Mouse (Mus musculus) limb, embryonic 11.5 days (tissue): ENCODE measurements at regions not wholly inside any gene's neighbourhood (a gene's known extent, or its start where the extent isn't known, plus 50 kb on each side); places are given as distances from the start of the nearest gene placed in this dataset.

Experiments used
- ATAC-seq: fragments of 200-750 bp; cut with Nextera tagmentation; 2 replicates; pipeline ENCODE4 v1.8.0; 2017; ENCODE audit warnings: low read depth; ENCODE audit not compliant: insufficient number of reproducible peaks, low FRiP score, low TSS enrichment
- DNase-seq: peaks from one replicate; pipeline ENCODE4 v3.0.0-alpha.2; 2015; ENCODE audit warnings: low spot score
- H3K27ac ChIP-seq: fragments of 300-500 bp; sonication (generic); replicated peaks from 2 replicates; pipeline ENCODE4 v1.5.1; 2014; ENCODE audit warnings: low read depth, mild to moderate bottlenecking, low read length
- H3K27me3 ChIP-seq: fragments of 300-500 bp; sonication (generic); 2 replicates; pipeline ENCODE4 v1.6.1; 2014; ENCODE audit warnings: mild to moderate bottlenecking, low read length, mixed read lengths; ENCODE audit not compliant: control insufficient read depth, insufficient read depth
- H3K36me3 ChIP-seq: fragments of 300-500 bp; sonication (generic); 2 replicates; pipeline ENCODE4 v1.6.1; 2014; ENCODE audit warnings: mild to moderate bottlenecking, low read length, moderate library complexity, mixed read lengths; ENCODE audit not compliant: control insufficient read depth, insufficient read depth
- H3K4me1 ChIP-seq: fragments of 300-500 bp; sonication (generic); 2 replicates; pipeline ENCODE4 v1.6.1; 2014; ENCODE audit warnings: low read length, mixed read lengths; ENCODE audit not compliant: control insufficient read depth, insufficient read depth
- H3K4me2 ChIP-seq: fragments of 300-500 bp; sonication (generic); 2 replicates; pipeline ENCODE4 v1.6.1; 2014; ENCODE audit warnings: low read depth, mild to moderate bottlenecking, moderate library complexity; ENCODE audit not compliant: severe bottlenecking
- H3K4me3 ChIP-seq: fragments of 300-500 bp; sonication (generic); 2 replicates; pipeline ENCODE4 v1.5.1; 2014; ENCODE audit warnings: low read depth, low read length
- H3K9ac ChIP-seq: fragments of 300-500 bp; sonication (generic); 2 replicates; pipeline ENCODE4 v1.6.1; 2014; ENCODE audit warnings: mild to moderate bottlenecking, low read length
- H3K9me3 ChIP-seq: fragments of 300-500 bp; sonication (generic); 2 replicates; pipeline ENCODE4 v1.6.1; 2016; ENCODE audit warnings: low read length; ENCODE audit not compliant: control insufficient read depth
- WGBS: fragments of 180-500 bp; shearing (Covaris S2); extraction: QIAGEN DNeasy Blood & Tissue Kit; methylation state at CpG from one replicate; pipeline ENCODE4 v1.1.7; 2014; 5-methylcytosine and 5-hydroxymethylcytosine counted together

DNA sequence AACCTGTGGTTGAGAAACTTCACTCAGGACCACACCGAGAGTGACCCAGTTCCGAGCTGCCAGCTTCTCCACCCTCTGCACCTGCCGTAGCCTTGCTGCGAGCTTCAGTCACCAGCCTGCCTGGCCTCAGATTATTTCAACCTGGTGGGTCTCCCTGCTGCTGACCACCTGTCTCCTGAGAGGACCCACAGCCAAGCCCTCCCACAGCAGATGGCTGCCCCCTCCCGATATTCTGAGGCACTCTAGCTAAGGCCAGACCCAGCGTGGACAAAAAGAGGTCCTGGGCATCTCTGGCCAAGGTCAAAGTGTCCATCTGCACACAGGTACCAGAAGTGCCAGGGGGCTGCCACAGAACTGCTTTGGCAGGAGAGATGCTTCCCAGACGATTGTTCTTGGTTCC, 162.7 kb upstream of the Ctbp2 start:
- Histone ChIP-seq H3K36me3 (no peaks in the 10 kb centered on the region), H3K9me3 (no peaks in the 10 kb centered on the region), H3K4me2 (no peak overlapping the region), H3K4me3 (no peak overlapping the region), H3K27me3 (no peaks in the 10 kb centered on the region), H3K27ac (no peak overlapping the region), H3K9ac (no peak overlapping the region), H3K4me1 (no peaks in the 10 kb centered on the region)
- WGBS: 89% methylated on average over 7 of the region's 7 CpGs
- ATAC-seq: no peak
- no peak for DNase-seq

DNA sequence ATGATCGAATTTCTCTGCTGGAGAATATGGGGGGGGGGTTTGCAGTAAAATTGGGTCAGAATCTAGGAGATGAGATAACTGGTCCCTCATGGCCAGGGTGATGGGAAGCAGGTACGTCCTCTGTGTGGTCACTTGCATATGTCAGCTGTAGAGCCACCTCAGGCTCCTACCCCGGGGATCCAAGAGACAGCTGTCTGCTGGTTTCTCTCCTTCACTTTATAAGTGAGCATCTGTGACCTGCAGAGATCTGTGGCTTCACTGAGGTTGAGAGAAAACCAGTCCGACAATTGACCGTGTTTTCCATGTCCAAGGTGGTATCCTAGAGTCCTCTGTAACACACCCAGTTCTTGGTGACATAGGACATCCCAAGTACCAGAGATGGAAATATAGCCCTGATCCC, 162.1 kb upstream of the Ctbp2 start:
- 86% methylated on average over 5 of the region's 5 CpGs for WGBS
- H3K4me2 ChIP-seq: no peak overlapping the region

DNA sequence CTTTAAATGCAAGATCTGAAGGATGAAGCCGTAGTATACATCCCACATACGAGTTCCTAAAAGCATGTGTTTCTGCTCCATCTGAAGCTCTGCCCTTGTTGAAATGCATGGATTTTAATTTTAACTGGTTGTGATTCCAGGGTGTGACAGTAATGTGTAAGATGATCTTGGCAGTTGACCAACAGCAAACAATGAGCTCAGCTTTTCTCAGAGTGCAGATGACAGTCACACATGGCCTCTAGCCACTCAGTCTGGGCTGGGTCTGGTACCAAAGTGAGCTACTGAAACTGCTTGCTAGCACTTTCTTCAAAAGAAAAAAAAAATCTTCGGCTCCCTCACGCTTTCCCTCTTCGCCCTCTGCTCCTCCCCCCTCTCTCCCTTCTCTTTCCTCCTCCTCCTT, 138.0 kb upstream of the Ctbp2 start:
- Histone ChIP-seq H3K9ac (no peak overlapping the region), H3K36me3 (no peaks in the 10 kb centered on the region), H3K4me3 (no peak overlapping the region), H3K4me1 (no peaks in the 10 kb centered on the region), H3K4me2 (no peak overlapping the region), H3K27ac (no peak overlapping the region), H3K27me3 (no peaks in the 10 kb centered on the region), H3K9me3 (no peaks in the 10 kb centered on the region)
- WGBS: 79% methylated on average over 5 of the region's 5 CpGs
- DNase-seq: no peak
- ATAC-seq: no peak

More for the DNA sequence above, 162.1 kb upstream of the Ctbp2 start:
- H3K4me3 ChIP-seq: no peak overlapping the region
- H3K9me3 ChIP-seq: no peaks in the 10 kb centered on the region
- DNase-seq (no peak), ATAC-seq (no peak)
- no peak overlapping the region for H3K9ac ChIP-seq
- H3K36me3 ChIP-seq: no peaks in the 10 kb centered on the region
- no peaks in the 10 kb centered on the region for H3K27me3 ChIP-seq
- no peak overlapping the region for H3K27ac ChIP-seq
- H3K4me1 ChIP-seq: no peaks in the 10 kb centered on the region

DNA sequence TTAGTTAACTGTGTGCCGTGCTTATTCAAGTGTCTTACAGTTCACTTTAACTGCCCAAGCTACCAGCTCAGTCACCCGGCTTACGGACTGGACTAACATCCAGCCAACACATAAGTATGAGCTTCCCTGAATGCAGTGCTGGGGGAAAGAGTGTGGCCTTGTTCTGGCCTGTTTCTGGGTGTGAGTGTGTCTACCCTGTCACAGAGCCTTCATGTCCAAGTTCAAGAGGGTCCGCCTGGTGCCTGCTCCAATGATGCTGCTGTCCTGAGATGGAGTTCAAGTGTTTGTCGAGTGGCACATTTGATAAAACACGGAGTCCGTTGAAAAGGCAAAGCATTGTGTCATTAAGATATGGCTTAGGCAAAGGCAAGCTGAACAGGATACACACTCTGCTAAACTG, 135.0 kb upstream of the Ctbp2 start:
- ATAC-seq (no peak), DNase-seq (no peak)
- H3K4me3 ChIP-seq: no peak overlapping the region
- no peak overlapping the region for H3K27ac ChIP-seq
- WGBS: 80% methylated on average over 7 of the region's 7 CpGs
- no peak overlapping the region for H3K4me2 ChIP-seq
- no peaks in the 10 kb centered on the region for H3K4me1 ChIP-seq
- H3K36me3 ChIP-seq: no peaks in the 10 kb centered on the region
- no peak overlapping the region for H3K9ac ChIP-seq
- no peaks in the 10 kb centered on the region for H3K9me3 ChIP-seq
- no peaks in the 10 kb centered on the region for H3K27me3 ChIP-seq

DNA sequence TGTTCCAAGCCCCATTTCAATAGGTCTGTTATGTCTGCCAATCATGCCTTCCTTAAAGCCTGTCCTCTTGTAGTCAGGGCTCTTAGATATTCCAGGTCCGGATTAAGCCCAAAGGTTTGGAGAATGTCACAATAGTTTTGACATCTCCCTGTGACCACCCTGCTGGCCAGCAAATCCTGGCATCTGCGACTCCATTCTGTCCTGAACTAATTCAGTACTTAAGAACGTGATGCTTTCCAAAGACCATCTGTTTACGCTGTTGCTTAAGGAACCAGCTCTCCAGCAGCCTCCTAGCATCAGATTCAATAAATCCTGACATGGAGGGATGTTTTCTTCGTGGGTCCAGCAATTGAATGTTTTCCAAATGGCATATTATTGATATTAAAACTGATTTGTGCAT, 132.7 kb upstream of the Ctbp2 start:
- Histone ChIP-seq H3K36me3 (no peaks in the 10 kb centered on the region), H3K4me1 (no peaks in the 10 kb centered on the region), H3K9ac (no peak overlapping the region), H3K4me2 (no peak overlapping the region), H3K9me3 (no peaks in the 10 kb centered on the region), H3K27me3 (no peaks in the 10 kb centered on the region), H3K4me3 (no peak overlapping the region), H3K27ac (no peak overlapping the region)
- ATAC-seq (no peak), DNase-seq (no peak)
- 73% methylated on average over 5 of the region's 5 CpGs for WGBS

DNA sequence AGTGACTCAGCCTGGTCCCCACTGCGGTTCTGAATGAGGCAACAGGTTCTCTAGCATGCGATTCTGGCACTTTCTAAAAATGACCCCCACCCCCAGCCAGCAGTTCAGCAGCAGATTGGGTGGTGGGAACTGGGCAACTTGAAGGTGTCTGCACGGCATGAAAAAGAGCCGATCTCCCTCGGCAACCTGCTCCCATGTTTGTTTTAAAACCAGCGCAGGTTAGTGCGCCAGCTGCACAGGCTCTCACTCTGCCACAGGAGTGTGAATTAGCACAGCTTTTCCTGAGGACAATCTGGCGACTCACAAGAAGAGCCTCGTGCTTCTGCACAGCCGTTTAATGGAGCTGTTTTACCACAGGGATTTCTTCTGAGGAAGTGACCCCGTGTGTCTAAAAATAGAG, 120.4 kb upstream of the Ctbp2 start:
- Histone ChIP-seq H3K36me3 (no peaks in the 10 kb centered on the region), H3K27me3 (no peaks in the 10 kb centered on the region), H3K4me2 (no peak overlapping the region), H3K27ac (no peak overlapping the region), H3K9me3 (no peaks in the 10 kb centered on the region), H3K9ac (no peak overlapping the region), H3K4me1 (no peaks in the 10 kb centered on the region), H3K4me3 (no peak overlapping the region)
- 51% methylated on average over 11 of the region's 11 CpGs for WGBS
- DNase-seq: no peak
- no peak for ATAC-seq

DNA sequence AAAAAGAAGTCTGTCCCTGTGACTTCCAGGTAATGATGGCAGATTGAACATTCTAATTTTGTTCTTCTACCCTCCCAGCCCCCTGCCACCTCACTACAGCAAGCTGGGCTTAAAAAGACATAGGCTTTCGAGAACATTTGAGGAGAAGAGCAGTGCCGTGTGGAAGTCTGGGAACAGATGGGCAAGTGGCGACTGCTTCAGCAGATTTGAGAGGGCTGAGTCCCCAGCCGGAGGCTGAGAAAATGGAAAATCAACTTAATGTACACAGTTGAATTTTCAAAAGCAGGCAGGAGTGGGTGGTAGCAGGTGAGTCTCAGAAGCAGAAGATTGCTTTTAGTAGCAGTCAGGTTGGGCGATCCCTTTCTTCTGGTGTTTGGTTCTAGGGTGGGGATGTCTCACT, 110.2 kb upstream of the Ctbp2 start:
- no peaks in the 10 kb centered on the region for H3K9me3 ChIP-seq
- ATAC-seq (no peak), DNase-seq (no peak)
- no peak overlapping the region for H3K4me2 ChIP-seq
- H3K27ac ChIP-seq: no peak overlapping the region
- H3K27me3 ChIP-seq: no peaks in the 10 kb centered on the region
- no peaks in the 10 kb centered on the region for H3K4me1 ChIP-seq
- H3K4me3 ChIP-seq: no peak overlapping the region
- WGBS: 88% methylated on average over 5 of the region's 5 CpGs
- H3K9ac ChIP-seq: no peak overlapping the region
- H3K36me3 ChIP-seq: no peaks in the 10 kb centered on the region

DNA sequence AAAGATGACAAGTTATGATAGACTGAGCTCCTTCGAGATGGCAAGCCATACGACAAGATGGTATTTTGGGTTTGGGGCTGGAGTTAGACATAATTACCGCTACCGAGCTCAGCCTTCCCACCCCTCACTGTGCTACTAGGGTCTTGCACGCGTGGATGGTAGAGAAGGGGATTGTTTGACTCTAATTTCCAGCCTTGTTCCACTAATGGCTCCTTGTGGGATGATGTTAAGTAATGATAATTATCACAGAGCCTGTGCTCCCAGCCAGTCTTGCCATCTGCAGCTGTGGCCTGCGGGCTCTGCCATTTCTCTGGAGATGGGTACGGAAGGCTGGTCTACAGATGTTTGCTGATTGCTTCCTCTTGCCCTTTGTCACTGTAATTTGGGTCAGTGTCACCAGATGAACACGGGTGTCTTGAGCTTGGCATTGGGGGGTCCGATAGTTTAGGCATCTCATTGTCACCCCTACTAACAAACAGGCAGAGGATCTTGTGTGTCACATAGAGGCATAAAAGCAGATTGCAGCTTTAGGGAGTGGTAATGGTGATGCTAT, 108.8 kb upstream of the Ctbp2 start:
- H3K4me2 ChIP-seq: no peak overlapping the region
- ATAC-seq (no peak), DNase-seq (no peak)
- WGBS: 90% methylated on average over 10 of the region's 10 CpGs
- no peak overlapping the region for H3K27ac ChIP-seq
- H3K9me3 ChIP-seq: no peaks in the 10 kb centered on the region
- no peak overlapping the region for H3K9ac ChIP-seq
- no peaks in the 10 kb centered on the region for H3K36me3 ChIP-seq
- no peaks in the 10 kb centered on the region for H3K4me1 ChIP-seq
- H3K27me3 ChIP-seq: no peaks in the 10 kb centered on the region
- H3K4me3 ChIP-seq: no peak overlapping the region

DNA sequence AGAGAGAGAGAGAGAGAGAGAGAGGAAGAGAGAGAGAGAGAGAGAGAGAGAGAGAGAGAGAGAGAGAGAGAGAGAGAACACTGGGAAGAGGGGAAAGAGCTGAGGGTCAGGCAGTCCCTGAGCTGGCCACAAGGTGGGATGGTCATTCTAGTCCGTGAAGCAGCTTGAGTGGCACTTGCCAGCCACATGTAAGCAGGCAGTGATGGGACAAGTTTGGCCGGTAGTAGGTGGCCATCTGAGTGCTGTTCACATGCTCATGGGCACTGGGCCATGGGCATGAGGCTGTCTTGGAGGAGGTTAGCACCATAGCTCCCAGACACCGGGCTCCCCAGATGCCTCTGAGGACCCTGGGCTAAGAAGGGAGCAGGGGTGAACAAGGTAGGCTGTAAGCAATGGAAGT, 106.7 kb upstream of the Ctbp2 start:
- H3K27ac ChIP-seq: no peak overlapping the region
- no peaks in the 10 kb centered on the region for H3K9me3 ChIP-seq
- H3K4me1 ChIP-seq: no peaks in the 10 kb centered on the region
- H3K9ac ChIP-seq: no peak overlapping the region
- 70% methylated on average over 3 of the region's 3 CpGs for WGBS
- H3K27me3 ChIP-seq: no peaks in the 10 kb centered on the region
- ATAC-seq (no peak), DNase-seq (no peak)
- no peak overlapping the region for H3K4me2 ChIP-seq
- H3K4me3 ChIP-seq: no peak overlapping the region
- H3K36me3 ChIP-seq: no peaks in the 10 kb centered on the region
